Mouse (Mus musculus) c-Kit-positive CD71-negative TER-119-negative erythroid progenitor cells, embryonic 14.5 days (primary cell): Measurements from ENCODE around the gene Trim71.

Experiments used
- DNase-seq: peaks from one replicate; pipeline ENCODE4 v3.0.0-alpha.2; 2013; ENCODE audit warnings: low read depth

Gene Trim71

DNA sequence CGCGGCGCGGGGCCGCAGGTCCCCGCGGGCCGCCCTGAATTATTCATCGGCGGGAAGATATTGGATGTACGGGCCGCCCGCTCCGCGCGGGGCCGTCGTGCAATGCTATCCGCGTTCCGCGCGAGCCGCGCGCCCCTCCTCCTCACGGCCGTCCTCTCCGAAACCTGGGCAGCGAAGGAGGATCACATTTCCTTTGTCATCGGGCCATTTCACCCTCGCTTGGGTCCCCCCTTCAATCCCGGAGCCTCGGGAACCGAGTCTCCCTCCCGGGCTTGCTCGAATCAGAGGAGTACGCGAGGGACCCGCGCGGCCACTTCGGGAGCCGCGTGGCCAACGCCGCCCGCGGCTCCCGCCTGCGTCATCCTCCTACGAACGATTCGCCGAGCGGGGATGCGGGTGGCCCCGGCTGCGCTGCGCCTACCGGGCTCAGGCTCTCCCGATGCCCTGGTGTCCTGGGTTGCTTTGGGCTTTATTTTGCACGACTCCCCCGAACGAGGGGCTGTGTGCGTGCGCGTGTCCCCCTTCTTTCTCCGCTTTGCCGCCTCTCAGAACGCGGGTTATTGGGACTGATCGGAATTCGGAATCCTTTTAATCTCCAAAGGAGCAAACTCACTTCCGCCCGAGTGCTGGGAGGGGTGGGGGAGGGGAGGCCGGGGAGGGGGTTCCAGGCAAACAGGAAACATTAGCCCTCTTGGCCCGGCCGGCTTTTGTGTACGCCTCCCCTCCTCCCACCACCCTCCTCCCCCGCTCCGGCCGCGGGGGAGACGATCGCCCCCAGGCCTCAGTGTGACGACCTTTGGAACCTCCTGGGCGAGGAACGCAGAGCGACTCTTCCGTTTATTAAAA lies at the start of gene Trim71:
Gene Trim71 (minus strand): TSS at position 609 of the 846 bp plus-strand sequence.
- DNase-seq = no peak

DNA sequence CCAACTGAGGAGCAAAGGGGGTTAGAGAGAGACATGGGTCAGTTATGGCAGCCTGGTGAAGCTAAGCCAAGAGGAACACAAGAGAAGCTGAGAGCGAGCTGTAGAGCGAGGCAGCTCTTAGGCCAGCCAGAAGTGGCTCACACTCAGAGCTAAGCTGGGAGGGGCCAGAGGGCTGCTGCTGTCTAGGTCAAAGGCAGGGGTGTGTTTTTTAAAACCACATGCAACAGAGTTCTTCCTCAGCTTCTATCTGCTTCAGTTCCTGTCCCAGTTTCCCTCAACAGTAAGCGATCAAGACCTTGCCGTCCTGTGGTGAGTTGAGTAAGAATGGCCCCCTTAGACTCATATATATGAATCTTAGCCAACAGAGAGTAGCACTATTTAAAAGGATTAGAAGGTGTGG lies 48.9 kb upstream of the Trim71 start:
- DNase-seq = no peak

DNA sequence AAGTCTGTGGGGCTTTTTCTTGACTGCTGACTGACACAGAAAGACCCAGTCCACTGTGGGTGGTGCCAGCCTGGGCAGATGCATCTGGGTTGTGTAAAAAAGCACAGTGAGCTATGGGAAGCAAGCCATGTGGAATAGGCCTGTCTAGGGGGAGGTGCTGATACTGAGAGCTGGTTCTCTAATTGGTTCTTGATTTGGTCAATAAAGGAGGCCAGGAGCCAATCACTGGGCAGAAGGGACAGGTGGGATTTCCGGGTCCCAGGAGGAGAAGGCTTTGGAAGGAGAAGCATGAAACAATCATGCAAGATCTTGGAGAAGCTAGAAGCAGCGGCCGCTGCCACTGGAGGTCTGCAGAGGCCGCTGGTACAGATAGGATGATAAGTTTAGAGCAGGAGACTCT lies 48.4 kb upstream of the Trim71 start:
- no peak for DNase-seq

DNA sequence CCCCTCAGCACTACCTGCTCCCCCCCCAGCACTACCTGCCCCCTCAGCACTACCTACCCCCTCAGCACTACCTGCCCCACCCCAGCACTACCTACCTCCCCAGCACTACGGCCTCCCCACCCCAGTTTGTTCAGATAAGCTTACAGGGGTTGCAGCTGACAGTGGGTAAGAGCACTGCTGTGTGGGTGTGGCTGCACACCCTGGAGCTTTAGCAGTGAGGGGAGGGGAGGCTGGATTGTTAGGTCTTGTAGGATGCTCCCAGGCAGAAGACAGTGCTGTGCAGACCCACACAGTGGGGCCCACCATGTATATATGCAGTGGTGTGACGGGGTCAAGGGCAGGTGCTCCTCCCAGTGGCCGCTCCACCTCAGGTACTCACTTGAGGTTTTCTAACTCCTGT lies 46.1 kb upstream of the Trim71 start:
- DNase-seq = no peak

DNA sequence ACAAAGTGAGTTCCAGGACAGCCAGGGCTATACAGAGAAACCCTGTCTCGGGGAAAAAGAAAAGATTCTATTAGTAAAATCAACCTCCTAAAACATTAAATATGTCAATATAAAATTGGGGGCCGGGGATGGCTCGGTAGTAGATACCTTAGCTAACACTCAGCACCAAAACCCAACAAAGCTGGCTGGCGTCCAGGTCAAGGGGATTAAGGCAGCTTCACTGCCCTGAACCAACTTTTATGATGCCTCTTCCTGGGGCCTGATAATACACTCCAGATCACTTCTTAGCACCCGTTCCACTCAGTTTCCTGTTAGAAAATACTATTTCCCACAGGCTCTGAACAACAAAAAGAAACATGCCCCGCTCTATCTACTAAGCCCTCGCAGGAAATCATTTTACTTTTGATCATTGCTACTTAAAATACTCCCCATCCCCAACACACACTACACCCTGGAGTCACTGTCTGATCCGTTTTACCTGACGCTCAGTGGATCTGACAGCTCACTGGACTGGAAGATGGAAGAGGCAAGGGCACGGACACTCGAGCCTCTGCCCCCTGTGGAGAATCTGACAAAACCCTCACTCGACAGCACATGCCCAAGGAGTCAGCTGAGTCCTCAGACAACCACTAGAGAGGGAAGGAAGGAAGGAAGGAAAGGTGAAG lies 39.8 kb upstream of the Trim71 start:
- DNase-seq = no peak

DNA sequence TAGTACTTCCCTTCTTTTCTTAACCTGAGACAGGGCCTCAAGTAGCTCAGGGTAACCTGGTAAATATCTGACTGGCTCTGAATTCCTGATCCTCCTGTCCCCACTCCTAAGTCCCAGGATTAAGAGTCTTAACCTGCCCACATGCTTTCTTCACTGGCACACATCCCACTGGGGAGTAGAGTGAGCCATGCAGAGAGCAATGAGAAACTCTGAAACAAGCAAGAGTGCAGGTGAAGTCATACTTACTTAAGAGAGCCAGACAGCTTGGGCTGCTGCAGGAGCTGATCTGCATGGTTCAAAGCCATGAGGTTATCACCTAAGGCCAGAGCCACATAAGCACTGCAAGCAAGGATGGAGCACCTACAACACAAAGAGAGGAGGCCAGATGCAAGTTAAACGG lies 36.9 kb upstream of the Trim71 start:
- DNase-seq = no peak

DNA sequence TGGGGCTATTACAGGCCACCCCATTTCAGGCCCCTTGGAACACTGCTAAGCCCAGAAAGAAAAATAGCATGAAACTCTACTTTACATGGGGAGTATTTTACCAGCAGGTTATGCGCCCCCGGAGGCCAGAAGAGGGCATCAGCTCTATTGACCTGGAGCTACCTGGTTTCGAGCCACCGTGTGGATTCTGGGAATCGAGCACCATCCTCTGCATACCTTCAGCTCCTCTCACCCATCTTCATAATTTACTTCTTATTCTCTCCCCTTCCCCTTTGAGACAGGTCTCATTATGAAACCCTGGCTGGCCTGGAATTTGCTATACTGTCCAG lies 20.8 kb upstream of the Trim71 start:
- no peak for DNase-seq

DNA sequence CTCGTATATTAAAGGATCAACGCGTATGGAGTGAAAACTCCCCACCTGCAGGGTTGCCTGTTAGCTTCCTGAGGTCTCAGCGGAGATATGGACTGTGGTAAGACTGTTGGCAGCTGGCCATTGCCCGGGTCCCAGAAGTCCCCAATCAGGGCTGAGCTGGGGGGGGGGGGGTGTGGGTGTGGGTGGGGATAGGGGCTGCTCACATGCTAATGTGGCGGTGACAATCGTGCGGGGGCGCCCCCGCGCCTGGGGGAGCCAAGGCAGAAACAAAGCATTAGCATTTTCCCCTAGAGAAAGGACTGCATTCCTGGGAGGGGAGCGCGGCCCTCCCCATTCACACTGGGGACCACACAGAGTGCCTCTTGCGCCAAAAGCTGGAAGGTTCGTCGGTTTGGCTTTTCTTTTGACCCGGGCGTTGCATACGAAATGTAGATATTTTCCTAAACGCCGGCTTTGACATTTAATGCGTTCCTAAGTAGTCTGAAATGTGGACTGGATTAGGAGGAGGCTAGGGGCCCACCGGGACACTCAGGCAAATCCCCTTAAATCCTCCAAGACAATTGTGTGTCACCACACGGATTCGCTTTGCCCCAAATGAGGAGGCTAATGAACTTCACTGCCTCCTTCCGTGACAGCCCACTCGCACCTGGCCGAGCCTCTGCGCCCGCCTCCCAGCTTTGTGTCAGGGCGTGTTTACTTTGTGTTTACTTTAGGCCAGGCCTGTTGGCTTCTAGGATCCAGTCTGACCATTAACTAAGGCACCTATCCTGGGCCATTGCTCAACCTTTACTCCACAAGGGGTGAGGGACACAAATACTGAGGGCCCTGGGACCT lies 20.2 kb upstream of the Trim71 start:
- no peak for DNase-seq

DNA sequence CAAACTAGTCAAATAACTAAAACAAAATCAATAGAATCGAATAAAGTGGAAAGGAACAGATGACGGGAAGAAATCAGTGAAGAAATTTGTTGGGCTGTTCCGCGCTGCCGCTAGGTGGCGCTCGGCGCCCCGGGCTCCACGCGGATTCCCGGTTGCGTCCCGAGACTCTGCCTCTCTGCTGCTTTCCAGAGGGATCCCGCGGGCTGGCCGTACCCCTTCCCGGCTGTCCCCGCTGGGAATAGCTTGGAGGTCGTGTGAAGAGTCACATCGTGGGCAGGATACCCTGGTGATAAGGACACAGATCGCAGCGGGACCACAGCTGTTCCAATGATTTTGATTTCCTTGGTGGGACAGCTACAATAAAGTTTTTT lies 19.6 kb upstream of the Trim71 start:
- DNase-seq = no peak

DNA sequence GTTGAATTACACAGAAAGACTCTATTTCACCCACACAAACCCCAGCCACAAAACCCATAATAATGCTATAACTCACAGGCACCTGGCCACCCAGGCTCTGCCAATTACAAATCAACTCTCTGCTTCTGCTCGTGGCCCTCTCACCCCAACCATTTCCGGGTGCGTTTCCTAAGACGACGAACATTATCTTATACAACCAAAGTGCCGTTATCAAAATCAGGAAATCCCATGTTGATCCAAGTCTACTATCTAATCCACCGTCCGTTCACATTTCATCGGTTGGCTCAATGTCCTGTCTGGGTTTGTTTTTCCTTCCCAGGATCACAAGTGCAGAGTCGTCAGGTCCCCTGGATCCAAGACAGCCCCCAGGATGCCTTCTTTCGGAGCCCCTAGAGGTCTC lies 14.5 kb upstream of the Trim71 start:
- no peak for DNase-seq

DNA sequence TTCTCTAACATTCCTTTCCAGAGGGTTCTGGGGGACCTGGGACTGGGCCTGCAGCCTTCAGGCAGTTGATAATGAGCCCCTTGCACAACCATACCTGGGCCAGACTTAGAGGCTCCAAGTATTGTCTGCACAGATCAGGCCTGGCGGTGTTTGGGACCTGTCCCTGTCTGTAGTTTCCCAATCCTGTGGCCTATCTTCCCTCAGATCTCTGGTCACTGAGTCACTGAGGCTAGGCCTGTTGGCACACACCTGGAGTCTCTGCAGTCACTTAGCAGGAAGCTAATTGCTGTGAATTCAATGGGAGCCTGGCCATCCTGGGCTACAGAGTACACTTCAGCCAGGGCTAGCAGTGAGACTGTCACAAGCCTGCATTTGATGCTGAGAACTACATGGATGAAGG lies 11.8 kb upstream of the Trim71 start:
- DNase-seq = no peak

DNA sequence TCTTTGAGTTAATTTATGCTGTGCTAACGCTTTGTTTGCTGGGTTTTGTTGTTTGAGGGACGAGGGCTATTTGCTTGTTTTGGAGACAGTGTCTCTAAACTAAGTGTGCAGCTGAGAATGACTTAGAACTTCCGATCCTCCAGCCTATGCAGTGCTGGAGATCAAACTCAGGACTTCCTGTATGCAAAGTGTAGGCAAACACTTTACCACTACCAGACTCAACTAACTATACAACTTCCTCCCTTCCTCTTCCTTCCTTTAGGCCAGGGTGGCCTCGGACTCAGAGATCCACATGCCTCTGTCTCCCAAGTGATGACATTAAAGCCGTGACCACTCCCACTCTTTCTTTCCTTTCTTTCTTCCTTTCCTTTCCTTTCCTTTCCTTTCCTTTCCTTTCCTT lies 9.4 kb upstream of the Trim71 start:
- DNase-seq = no peak

DNA sequence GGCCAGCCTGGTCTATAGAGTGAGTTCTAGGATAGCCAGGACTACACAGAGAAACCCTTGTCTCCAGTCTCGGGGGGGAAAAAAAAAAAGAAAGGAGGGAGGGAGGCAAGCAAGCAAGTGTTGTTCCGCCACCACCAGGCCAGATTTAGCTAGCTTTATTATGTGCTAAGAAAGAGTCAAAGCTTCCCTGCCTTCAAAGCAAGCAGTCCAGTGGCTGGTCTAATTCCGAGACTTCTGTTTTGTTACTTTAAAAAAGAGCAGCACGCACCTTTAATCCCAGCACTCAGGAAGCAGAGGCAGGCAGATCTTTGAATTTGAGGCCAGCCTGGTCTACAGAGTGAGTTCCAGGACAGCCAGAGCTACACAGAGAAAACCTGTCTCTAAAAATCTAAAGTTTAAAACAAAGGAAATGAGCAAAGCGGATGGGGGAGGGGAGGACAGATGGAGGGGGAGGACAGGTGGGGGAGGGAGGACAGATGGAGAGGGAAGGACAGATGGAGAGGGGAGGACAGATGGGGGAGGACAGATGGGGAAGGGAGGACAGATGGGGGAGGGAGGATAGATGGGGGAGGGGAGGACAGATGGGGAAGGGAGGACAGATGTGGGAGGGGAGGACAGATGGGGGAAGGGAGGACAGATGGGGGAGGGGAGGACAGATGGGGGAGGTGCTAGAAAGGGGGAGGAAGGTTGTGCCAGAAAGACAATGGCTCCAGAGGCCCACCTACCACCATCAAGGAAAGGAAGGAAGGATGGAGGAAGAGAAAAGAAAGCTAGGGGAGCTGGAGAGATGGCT lies 4.7 kb upstream of the Trim71 start:
- DNase-seq = no peak

DNA sequence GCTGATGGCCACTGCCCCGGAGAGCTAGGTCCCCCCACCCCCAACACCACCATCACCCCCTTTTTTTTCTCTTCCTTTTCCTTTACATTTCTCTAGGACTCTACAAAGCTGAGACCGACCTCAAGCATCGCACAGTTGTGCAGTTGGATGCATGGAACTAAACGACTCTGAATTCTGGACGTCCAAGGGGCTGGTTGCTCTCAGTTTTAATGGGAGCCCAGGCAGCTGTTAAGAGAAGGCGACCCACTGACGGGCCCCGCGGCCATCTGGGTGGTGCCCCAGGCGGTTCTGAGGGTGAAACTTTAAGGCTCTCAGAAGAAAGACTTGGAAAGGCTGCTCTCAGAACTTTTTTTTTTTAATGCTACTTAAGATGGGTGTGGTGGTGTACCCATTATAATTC lies 498 bp upstream of the Trim71 start:
- no peak for DNase-seq

DNA sequence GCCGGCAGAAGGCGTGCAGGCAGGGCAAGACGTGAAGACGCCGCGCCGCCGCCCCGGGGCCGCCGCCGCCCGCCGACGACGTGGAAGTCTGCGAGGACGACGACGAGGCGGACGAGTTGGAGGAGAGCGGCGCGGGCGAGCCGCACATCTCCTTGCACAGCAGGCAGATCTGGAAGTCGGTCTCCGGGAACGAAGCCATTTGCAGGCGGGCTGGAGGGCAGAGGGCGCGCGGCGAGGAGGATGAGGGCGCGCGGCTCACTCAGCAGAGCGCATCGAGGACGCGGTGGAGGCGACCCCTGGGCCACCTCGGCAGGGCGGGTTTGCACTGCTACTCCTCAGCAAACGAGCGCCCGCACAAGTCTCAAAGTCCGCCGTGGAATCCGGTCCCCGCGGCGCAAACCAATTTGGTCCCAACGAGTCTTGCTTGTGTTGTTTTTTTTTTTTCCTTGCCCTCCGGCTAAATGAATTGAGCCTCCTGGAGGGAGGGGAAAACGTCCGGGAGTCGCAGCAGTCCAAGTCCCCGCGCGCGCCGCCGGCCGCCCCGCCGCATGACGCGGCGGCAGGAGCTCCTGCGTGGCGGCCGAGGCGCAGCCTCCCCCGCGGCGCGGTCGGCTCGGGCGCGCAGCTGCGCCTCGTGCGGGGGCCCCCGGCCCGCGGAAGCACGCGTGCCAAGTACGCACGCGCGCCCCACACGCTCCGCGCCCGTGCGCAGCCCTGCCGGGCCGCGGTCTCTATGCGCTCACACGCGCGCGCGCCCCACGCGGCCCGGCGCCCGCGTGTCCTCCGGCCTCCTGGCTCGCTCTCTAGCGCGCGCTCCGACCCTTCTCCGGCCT lies 1.0 kb downstream of the Trim71 start:
- no peak for DNase-seq

DNA sequence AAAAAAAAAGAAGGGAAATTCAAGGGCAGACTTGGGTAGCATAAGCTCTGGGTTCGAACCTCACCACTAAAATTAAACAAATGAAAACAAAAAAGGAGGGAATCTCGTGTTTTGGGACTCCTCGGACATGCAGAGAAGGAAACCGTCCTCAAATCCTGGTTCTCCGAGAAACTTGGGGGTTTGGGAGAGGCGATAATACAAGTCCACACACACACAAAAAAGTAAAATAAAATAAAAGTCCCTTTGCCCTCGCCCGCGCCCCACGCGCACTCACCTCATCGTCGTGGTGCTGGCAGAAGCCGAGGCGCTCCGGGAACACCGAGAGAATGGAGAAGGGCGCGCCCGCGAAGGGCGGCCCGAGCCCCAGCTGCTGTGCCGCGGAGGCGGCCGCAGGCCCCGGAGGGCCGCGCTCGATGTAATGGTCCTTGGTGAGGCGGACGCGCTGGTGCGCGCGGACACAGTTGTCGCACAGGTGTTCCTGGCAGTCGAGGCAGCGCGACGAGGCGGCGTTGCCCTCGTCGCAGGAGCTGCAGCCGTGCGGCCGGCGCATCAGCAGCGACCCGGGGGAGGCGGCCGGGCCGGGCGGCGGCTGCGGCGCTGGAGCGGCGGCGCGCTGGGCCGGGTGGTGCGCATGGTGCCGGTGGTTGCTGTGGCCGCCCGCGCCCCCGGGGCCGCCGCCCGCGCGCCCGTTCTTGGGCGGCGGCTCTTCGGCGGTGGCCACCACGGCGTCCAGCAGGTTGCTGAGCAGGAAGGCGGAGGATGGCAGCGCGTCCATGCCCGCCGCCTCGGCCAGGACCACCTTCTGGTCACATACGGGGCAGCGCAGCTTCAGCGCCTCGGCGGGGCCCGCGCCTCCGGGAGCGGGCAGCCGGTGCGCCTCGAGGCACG lies 1.9 kb downstream of the Trim71 start:
- no peak for DNase-seq

DNA sequence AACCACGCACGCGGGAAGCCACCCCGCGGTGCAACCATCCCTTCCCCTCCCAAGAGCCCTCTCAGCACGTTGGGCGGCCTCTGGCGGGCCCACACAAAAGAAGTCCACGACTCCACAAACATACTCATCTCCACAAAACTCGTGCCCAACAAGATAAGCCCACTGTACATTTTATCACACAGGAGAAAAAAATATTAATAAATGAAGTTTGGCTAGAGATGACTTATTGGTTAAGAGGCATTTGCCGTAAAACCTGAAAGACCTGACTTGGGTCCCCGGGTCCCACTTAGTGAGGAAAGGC lies 2.5 kb downstream of the Trim71 start:
- DNase-seq = no peak

DNA sequence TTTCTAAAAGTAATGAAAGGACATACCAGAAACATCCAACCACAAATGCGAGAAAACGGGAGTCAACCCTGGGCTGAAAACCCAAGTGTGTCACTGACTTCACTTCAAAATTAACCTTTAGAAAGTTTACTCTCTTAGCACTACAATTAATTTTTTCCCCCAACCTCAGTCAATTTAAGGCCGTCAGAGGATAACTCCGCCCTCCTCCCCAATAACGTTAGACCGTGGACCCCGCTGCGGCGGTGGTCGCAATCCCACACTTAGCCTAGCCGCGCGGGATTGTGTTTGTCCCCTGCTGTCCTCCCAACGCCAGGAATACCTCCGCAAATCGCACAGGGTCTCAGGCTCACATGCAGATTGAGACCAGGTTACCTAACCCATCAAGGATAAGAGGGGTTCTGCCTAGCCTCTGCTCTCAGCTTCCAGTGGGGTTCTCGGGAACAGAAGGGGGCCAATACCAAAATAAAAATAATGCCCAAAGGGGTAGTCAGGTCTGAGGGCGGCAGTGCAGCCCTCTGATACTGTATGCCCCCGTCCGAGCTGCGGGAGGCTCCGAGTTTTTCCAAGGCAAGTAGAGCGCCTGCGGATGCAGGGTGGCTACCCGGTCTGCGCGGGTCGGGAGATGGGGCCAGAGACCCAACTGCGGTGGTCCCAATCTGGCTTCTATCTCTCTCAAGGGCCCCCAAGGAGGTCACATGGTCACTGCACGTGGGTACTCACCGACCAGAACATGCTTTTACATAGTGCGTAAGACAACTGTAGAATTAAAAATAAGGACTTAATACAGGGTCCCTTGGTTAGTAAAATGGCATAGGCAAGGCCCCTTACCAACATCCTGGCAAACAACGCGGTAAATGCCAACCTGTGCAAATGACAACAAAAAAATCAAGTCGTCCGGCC lies 3.1 kb downstream of the Trim71 start:
- no peak for DNase-seq

DNA sequence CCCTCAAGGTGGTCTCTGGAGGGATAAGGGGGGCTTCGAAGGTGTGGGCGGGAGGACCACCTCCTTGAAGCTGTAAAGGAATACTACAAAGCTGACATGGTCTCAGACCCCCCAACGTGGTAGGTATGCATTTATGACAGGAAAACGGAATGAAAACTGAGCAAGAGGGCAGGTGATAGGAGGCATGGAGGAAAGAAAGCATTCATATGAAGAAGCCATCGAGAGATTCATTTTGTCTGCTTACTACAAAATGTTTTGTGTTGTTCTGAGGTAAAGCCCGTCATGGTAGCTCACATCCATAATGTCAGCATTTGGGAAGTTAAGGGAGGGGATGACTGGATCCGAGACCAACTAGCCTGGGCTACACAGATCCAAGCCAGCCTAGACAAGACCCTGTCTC lies 4.0 kb downstream of the Trim71 start:
- DNase-seq = no peak
